Mouse (Mus musculus) c-Kit-positive CD71-positive TER-119-positive erythroid progenitor cells, embryonic 14.5 days (primary cell): ENCODE results near the gene Cxcl12.

ENCODE experiments used
- DNase-seq: peaks from one replicate; pipeline ENCODE4 v3.0.0-alpha.2; 2013; ENCODE audit warnings: low spot score

The Cxcl12 gene

DNA sequence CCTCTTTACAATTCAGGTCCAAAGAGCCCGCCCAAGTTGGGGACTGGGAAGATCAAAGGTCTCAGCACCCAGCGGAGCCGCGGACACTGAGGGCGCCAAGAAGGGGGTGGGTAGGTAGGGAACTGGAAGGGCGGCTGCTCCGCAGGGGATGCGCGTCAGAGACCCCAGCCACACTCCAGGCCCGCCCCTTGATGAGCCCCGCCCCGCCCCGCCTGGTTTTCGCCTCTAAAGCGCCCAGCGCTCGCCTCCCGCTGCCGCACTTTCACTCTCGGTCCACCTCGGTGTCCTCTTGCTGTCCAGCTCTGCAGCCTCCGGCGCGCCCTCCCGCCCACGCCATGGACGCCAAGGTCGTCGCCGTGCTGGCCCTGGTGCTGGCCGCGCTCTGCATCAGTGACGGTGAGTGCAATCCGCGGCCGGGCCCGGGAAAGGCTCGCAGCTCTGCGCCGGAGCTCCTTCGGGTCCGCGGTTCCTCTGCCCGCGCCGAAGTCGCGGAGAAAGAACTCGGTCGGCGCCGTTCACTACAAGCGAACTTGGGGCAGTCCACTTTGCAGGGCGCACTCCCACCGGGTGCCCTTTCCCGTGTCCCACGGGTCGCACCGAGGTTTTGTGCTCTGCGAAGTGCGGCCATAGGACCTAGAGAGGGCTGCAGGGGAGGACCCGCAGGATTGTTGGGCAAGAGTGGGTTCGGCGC, at the start of gene Cxcl12:
Gene Cxcl12, plus strand, starts transcription at position 215 of the 691 bp plus-strand sequence.
- no peak for DNase-seq

DNA sequence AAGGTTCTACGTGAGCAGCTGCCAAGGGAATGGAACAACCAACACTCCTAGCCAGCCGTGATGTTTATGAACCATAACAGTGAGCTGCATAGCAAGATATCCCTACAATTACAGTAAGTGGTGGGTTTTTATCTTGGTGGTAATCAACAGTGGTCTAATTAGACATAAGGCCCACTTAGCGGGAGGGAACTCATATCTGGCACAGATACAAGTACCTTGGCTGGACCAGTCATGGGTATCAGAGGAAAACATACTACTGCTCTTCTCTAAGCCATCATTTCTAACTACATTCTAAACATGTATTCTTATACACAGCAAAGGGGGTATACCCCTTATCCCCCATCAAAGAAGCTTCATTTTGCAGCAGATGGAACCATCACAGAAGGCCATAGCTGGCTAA, 46.3 kb upstream of the Cxcl12 start:
- no peak for DNase-seq

- DNase-seq = no peak
These were observed 42.0 kb upstream of the Cxcl12 start for GRCm38 (mm10) chr6:117126356-117126755.

GRCm38 (mm10) chr6:117129443-117129842, 38.9 kb upstream of the Cxcl12 start:
- DNase-seq = no peak

GRCm38 (mm10) chr6:117130680-117131111, 37.6 kb upstream of the Cxcl12 start:
- no peak for DNase-seq

- no peak for DNase-seq
These were observed 33.8 kb upstream of the Cxcl12 start for GRCm38 (mm10) chr6:117134526-117134925.

DNA sequence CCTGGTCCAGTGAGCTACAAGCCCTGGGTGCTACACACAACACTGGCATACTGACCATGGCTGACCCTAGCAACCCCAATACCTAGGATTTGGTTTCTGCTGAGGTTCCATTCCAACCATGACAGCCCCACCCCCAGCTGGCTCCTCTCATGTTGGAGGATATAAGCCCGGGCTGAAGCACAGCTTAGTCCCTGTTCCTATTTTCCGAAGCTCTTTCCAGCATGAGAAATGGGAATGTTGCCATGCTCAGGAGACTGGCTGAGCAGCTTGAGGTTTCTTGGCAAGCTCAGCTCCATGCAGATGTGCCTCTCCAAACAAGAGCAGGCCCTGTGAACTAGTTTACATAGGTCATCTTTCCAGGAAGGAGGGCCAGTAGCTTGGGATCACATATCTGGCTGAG, 30.6 kb upstream of the Cxcl12 start:
- DNase-seq = no peak

GRCm38 (mm10) chr6:117140907-117141306, 27.4 kb upstream of the Cxcl12 start:
- DNase-seq = no peak

DNA sequence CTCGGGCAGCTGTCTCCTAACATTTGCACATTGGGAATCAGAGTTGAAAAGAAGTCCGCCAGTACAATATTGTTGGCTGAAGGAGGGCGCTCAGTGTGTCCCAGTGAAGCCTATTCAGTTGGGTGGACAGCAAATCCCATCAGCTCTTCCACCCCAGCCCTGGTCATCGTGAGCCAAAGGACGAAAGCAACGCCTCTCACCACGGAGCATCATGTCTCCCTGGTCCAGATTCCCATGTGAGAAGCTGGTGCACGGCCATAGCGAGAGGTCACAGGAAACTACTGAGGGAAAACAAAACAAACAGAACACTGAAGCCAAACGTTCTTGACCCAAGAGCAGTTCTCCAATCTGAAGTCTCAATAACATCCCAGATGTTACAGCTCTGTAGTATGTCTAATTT, 21.4 kb upstream of the Cxcl12 start:
- no peak for DNase-seq

DNA sequence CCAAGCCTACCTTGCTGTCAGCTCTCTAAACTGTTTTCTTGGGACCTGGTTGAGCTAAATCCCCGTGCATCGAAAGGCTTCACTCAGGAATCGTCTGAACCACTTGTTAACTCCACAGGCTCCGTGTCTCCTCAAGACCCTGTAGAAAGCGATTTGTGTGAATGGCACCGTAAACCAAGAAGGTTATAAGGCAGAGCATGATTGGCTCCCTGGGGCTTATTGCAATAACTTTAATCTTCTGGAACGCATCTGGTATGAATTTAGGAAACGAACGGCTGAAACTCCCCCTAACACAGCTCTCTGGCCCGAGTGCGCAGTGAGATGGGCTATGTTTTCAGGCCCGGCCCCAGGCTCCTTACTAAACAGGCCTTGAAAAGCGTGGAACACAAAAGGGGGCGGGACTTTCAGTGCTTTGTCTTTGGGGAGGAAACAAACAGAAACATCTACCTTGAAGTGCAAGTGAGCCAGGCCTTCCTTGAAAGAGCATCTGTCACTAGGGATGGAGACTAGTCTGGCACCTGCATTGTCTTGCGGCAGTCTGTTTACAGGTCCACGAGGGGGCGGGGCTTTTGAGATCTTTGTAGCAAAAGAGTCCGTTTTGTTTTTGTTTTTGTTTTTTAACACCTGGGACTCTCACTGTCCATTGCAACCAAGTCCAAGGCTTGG, 16.7 kb upstream of the Cxcl12 start:
- DNase-seq = no peak

GRCm38 (mm10) chr6:117153046-117153445, 15.3 kb upstream of the Cxcl12 start:
- DNase-seq = no peak

DNA sequence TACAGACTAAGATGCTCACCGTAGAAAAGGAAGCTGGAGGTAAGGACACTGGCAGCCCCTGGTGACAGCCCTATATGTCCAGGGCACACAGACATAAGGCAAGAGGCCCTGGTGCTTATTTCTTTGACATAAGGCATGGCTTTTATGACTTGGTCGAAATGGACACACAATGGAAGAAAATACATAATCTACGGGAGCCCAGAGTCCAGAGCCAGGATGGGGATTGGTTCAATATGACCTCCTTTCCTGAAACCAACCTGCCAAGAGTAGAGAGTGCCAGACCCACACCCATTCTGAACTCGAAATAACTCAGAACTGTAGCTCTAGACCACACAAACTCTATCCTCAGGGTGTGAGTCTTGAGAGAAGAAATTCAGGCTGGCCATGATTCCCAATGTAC, 11.5 kb upstream of the Cxcl12 start:
- no peak for DNase-seq

- DNase-seq = no peak
These were observed 8.3 kb upstream of the Cxcl12 start for GRCm38 (mm10) chr6:117159710-117160690.

GRCm38 (mm10) chr6:117163486-117163885, 4.8 kb upstream of the Cxcl12 start:
- no peak for DNase-seq

- DNase-seq = peak; percentile 8
These were observed 1.5 kb upstream of the Cxcl12 start for GRCm38 (mm10) chr6:117166581-117167425.

DNA sequence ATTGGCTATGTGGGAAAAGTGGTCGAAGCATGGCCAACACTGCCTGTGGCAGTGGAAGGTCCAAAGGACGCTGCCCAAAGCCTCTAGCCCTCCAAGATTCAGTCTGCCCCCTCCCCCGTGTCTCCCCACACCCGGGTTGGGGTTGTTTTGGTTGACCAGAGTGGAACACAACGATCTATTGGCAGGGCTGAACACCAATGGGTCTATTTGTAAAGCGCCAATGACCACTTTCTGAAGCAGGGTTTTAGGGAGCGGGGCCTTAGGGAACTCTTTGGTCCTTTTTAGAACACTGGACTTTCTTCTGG, 957 bp upstream of the Cxcl12 start:
- DNase-seq = no peak

DNA sequence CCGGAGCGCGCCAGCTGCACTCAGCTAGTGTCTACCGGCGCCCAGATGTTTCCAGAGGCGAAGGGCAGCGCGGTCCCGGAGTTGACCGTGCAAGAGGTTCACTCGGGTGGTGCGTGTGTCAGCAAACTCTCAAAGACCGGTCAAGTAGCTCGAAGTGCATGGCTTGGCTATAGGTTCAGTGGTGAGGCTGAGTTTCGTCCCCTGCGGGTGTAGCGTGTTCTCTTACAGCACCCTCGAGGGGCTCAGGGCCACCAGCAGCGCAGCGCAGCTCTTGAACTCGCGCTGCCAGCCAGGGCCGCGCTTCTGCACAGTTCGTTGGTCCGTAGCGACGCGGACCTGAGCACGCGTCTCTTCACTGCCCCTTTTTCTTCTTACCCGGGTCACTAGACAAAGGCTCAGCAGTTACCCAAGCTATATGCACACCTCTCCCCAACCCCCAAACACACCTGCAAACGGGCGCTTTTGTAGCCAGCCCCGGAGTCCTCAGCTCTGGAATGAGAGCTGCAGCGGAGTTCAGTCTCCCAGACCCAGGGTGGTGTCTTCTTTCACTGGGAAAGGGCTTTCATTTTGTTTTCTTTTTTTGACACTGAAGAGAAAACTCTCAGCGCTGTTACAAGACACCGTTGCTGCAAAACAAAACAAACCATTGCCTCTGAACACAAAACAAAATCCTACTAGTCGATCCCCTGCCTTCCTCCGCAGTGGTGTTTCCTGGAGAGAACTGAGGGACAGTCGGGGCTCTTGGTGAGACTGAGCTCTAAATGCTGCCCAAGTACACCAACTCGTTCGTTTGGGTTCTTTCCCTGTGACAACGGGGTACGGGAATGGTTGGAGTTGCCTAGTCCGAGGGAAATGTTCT, 945 bp downstream of the Cxcl12 start:
- DNase-seq = no peak

- no peak for DNase-seq
These were observed 1.8 kb downstream of the Cxcl12 start for GRCm38 (mm10) chr6:117169910-117170747.

- DNase-seq = no peak
These were observed 4.0 kb downstream of the Cxcl12 start for GRCm38 (mm10) chr6:117172358-117172757.

GRCm38 (mm10) chr6:117173876-117174275, 5.5 kb downstream of the Cxcl12 start:
- peak; percentile 4 for DNase-seq
